13 mouse cellular contexts compared by ENCODE assay signal in the genomic region with DNA sequence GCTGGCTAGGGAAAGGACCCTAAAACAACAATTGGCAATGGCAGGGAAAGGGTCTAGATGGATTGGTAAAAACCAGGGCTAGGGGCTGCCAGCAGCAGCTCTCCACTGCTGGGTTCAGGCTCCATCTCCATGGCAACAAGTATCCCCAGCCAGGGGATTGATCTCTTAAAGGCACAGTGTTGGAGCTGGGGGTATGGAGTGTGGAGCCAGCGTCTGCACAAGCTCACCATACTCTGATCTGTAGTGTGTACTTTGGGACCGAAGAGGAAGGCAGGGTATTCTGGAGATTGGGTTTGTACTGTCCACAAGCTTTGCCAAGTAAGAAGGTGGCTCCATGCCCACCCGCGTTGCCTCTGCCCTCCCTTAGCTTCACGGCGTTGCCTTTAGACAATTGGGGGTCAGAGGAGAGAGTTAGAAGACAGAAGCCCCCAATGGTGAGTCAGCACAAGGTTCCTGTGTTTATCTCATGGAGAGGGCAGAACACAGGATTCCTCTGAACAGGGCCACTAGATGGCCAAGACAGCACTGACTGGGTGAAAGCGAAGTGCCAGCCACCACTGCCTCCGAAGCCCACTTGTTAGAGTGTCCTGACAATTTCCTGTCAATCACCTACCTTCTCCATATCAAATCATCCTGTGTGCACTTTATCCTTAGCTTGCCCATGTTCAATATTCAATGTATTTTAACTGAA. TPM values are rescaled to one million over a fixed set of nuclear protein-coding genes. Genes with fewer than 3 reads are reported as not detected.
DNase-seq lines count a peak whose midpoint lies in the region; ATAC-seq lines count a peak whose summit lies in the region.
"Had no signal": no experiment of that assay in that cellular context is flagged by ENCODE, and none has a peak within 500 bp of the region (broad histone marks: within the 10 kb centered on the region; RNA-seq: fewer than 3 reads in every experiment).

No protein-coding gene starts in this region.

- no peak overlapping the region for H3K4me3 ChIP-seq in forebrain, embryonic 15.5 days
- no peak overlapping the region for H3K4me3 ChIP-seq in midbrain, embryonic 12.5 days
- H3K4me3 ChIP-seq: heart, embryonic 13.5 days; stomach, embryonic 15.5 days had no signal

- H3K4me1 ChIP-seq in forebrain, embryonic 15.5 days: peaks cover 28% of the 10 kb centered on the region
- peaks cover 22% of the 10 kb centered on the region for H3K4me1 ChIP-seq in midbrain, embryonic 12.5 days
- H3K4me1 ChIP-seq: heart, embryonic 13.5 days; stomach, embryonic 15.5 days had no signal

- peak overlapping the region; percentile 85 for H3K27ac ChIP-seq in forebrain, embryonic 15.5 days (replicated peaks)
- H3K27ac ChIP-seq in midbrain, embryonic 12.5 days (replicated peaks): peak overlapping the region; percentile 75
- H3K27ac ChIP-seq: heart, embryonic 13.5 days; kidney, postnatal 0 days; liver, embryonic 14.5 days; macrophage; stomach, embryonic 15.5 days had no signal

- peak; percentile 29 for DNase-seq in right cerebral cortex, postnatal 4 days
- no peak for DNase-seq in right cerebral cortex, postnatal 14 days
- DNase-seq in heart, postnatal 4 days: no peak
- DNase-seq in adrenal gland, postnatal 4 days (ENCODE audit: low spot score in 2 of 2): no peak
- no peak for DNase-seq in gastrocnemius, postnatal 25 days

- no peak overlapping the region for H3K9ac ChIP-seq in forebrain, embryonic 15.5 days (replicated peaks)
- H3K9ac ChIP-seq in midbrain, embryonic 12.5 days (replicated peaks): peak overlapping the region; percentile 25; the same call in 1 of the 2 replicates
- H3K9ac ChIP-seq: heart, embryonic 13.5 days; liver, embryonic 14.5 days; stomach, embryonic 15.5 days had no signal

- H3K4me2 ChIP-seq in forebrain, embryonic 15.5 days (replicated peaks): peak overlapping the region; percentile 22
- H3K4me2 ChIP-seq in midbrain, embryonic 12.5 days (replicated peaks): peak overlapping the region; percentile 40
- H3K4me2 ChIP-seq: heart, embryonic 13.5 days; stomach, embryonic 15.5 days had no signal

- peak; percentile 93 for ATAC-seq in forebrain, embryonic 15.5 days (replicated peaks)
- peak; percentile 95 for ATAC-seq in midbrain, embryonic 12.5 days (ENCODE audit: low FRiP score, low read depth)
- ATAC-seq in megakaryocyte progenitor cell, adult 5-6 weeks (replicated peaks; ENCODE audit: poor library complexity): no peak

- H3K36me3 ChIP-seq in forebrain, embryonic 15.5 days: no peaks in the 10 kb centered on the region
- H3K36me3 ChIP-seq in midbrain, embryonic 12.5 days: no peaks in the 10 kb centered on the region
- H3K36me3 ChIP-seq: stomach, embryonic 15.5 days had no signal

- no peaks in the 10 kb centered on the region for H3K9me3 ChIP-seq in forebrain, embryonic 15.5 days
- H3K9me3 ChIP-seq in midbrain, embryonic 12.5 days: no peaks in the 10 kb centered on the region
- H3K9me3 ChIP-seq: heart, embryonic 13.5 days; stomach, embryonic 15.5 days had no signal

- 41% methylated on average over 8 of the region's 8 CpGs for WGBS in forebrain, embryonic 15.5 days
- WGBS in midbrain, embryonic 12.5 days: 45% methylated on average over 8 of the region's 8 CpGs

- H3K27me3 ChIP-seq in forebrain, embryonic 15.5 days: no peaks in the 10 kb centered on the region
- H3K27me3 ChIP-seq in midbrain, embryonic 12.5 days: peaks cover 36% of the 10 kb centered on the region
- H3K27me3 ChIP-seq: heart, embryonic 13.5 days; stomach, embryonic 15.5 days had no signal

RNA-seq across cellular contexts. Expression of gene Rspry1, which starts 34.4 kb away (rescaled TPM):
- 50.1 and 52.0 TPM in 2 replicates for polyA plus RNA-seq in forebrain, embryonic 15.5 days (2015; fragmentation: Nextera tagmentation; extraction: Ambion mirVana)
- 55.0 and 57.7 TPM in 2 replicates for polyA plus RNA-seq in midbrain, embryonic 12.5 days (2016; fragmentation: Nextera tagmentation; extraction: Ambion mirVana)
- 39.4 and 41.1 TPM in 2 replicates for total RNA-seq in megakaryocyte progenitor cell, adult 5-6 weeks (2015)
- 31.6 and 35.4 TPM in 2 replicates for total RNA-seq in megakaryocyte progenitor cell, adult 5-6 weeks (2017)
- 10 to 100 TPM; 16.7 to 17.1 TPM for total RNA-seq in heart, postnatal 4 days (2021)
- 10 to 100 TPM; 26.2 to 26.7 TPM for total RNA-seq in adrenal gland, postnatal 4 days (2021)
- total RNA-seq in gastrocnemius, postnatal 25 days (2021): 1 to 10 TPM; 7.9 to 8.3 TPM

RNA-seq across cellular contexts. Expression of gene Fam192a, which starts 34.5 kb away (rescaled TPM):
- 97.5 and 103 TPM in 2 replicates for polyA plus RNA-seq in forebrain, embryonic 15.5 days (2015; fragmentation: Nextera tagmentation; extraction: Ambion mirVana)
- polyA plus RNA-seq in midbrain, embryonic 12.5 days (2016; fragmentation: Nextera tagmentation; extraction: Ambion mirVana): 97.4 and 105 TPM in 2 replicates
- total RNA-seq in megakaryocyte progenitor cell, adult 5-6 weeks (2015): 35.3 and 40.4 TPM in 2 replicates
- 102 and 135 TPM in 2 replicates for total RNA-seq in megakaryocyte progenitor cell, adult 5-6 weeks (2017)
- total RNA-seq in heart, postnatal 4 days (2021): 10 to 100 TPM; 21.3 to 24.4 TPM
- 10 to 100 TPM; 43.8 to 50.1 TPM for total RNA-seq in adrenal gland, postnatal 4 days (2021)
- 10 to 100 TPM; 16.7 to 18.7 TPM for total RNA-seq in gastrocnemius, postnatal 25 days (2021)

RNA-seq across cellular contexts. Expression of gene Cpne2, which starts 34.5 kb away (rescaled TPM):
- 22.4 and 24.8 TPM in 2 replicates for polyA plus RNA-seq in forebrain, embryonic 15.5 days (2015; fragmentation: Nextera tagmentation; extraction: Ambion mirVana)
- 9.9 and 10.0 TPM in 2 replicates for polyA plus RNA-seq in midbrain, embryonic 12.5 days (2016; fragmentation: Nextera tagmentation; extraction: Ambion mirVana)
- 98.4 and 104 TPM in 2 replicates for total RNA-seq in megakaryocyte progenitor cell, adult 5-6 weeks (2015)
- 54.1 and 64.9 TPM in 2 replicates for total RNA-seq in megakaryocyte progenitor cell, adult 5-6 weeks (2017)
- total RNA-seq in heart, postnatal 4 days (2021): 1 to 10 TPM; 7.0 to 9.6 TPM
- 10 to 100 TPM; 18.1 to 20.4 TPM for total RNA-seq in adrenal gland, postnatal 4 days (2021)
- total RNA-seq in gastrocnemius, postnatal 25 days (2021): 1 to 10 TPM; 5.1 to 9.8 TPM
